Mouse (Mus musculus) brain, embryonic 14.5 days (tissue): Measurements from ENCODE around the gene Eif1ax. TPM values are rescaled to one million over a fixed set of nuclear protein-coding genes. Genes with fewer than 3 reads are reported as not detected.
"Not testable (repeated sequence)": the region's sequence is repeated elsewhere in the genome, so short reads cannot be mapped to it uniquely, and the experiment has no call there.

Source experiments
- DNase-seq: peaks from one replicate; pipeline ENCODE4 v3.0.0-alpha.2; 2011; ENCODE audit warnings: low read depth
- CTCF ChIP-seq: fragments of 200-500 bp; IDR thresholded peaks from 2 replicates; pipeline ENCODE4 v1.5.1; 2012; ENCODE audit warnings: inconsistent platforms, mild to moderate bottlenecking, moderate library complexity, borderline replicate concordance; ENCODE audit not compliant: insufficient read depth, insufficient read length; ENCODE audit errors: extremely low read depth
- POLR2A ChIP-seq: fragments of 200-500 bp; IDR thresholded peaks from 2 replicates; pipeline ENCODE4 v1.6.1; 2012; ENCODE audit warnings: mild to moderate bottlenecking, inconsistent platforms, borderline replicate concordance; ENCODE audit not compliant: poor library complexity, insufficient read depth, insufficient read length, severe bottlenecking; ENCODE audit errors: extremely low read depth
- polyA plus RNA-seq: library from polyadenylated mRNA; depleted of rRNA; stranded (reverse); fragments of >200 nt; gene quantifications from 2 replicates; pipeline ENCODE4 v1.2.3, GENCODE M21; 2012; rRNA removed

Eif1ax gene
- polyA plus RNA-seq: 84.3 and 101 TPM in 2 replicates

GRCm38 (mm10) chrX:159371831-159372752 is at the start of gene Eif1ax:
TSS of gene Eif1ax (plus strand) at chrX:159372178.
- DNase-seq: peak; percentile 90
- peak; percentile 56; the same call in 1 of the 2 replicates for TF ChIP-seq POLR2A
- no peak for TF ChIP-seq CTCF

DNA sequence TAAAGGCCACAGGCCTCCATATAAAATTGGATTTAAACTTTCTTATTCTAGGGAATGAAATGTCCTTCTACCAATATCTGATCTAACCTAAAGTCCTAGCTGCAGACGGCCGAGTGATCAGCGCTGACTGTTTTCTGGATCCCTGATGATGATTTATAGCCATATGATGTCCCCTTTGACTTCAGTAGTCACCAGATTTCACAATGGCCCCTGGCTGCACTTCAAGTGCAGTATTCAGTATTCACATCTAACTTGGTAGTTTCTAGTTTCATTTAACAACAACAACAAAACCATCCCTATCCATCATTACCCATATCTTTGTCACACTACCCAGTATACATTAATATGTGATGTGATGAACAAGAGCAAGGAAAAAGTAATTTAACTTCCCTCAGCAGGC is 7.5 kb upstream of the Eif1ax start:
- no peak for TF ChIP-seq POLR2A
- TF ChIP-seq CTCF: no peak
- DNase-seq: no peak

DNA sequence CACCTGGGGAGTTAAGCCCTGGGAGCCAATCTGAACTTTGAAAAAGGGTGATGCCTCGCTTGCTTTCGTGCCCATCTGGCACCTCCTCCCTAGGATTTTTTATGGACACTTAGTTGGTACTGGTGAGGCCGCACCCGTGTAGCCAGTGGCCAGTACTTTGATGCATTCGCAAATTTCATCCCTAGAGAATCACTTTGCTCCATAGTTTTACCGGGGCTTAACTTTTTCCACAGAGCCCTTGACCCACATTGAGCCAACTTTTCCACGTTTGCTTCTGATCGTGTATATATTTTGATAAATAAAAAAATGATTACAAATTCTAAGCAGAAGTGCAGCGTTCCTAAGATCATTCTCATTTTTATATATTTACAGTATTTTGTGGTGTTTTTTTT is 771 bp downstream of the Eif1ax start:
- DNase-seq: no peak
- TF ChIP-seq CTCF (no peak), POLR2A (no peak)

GRCm38 (mm10) chrX:159387105-159387504 is 15.1 kb downstream of the Eif1ax start:
- TF ChIP-seq CTCF: no peak
- no peak for TF ChIP-seq POLR2A

DNA sequence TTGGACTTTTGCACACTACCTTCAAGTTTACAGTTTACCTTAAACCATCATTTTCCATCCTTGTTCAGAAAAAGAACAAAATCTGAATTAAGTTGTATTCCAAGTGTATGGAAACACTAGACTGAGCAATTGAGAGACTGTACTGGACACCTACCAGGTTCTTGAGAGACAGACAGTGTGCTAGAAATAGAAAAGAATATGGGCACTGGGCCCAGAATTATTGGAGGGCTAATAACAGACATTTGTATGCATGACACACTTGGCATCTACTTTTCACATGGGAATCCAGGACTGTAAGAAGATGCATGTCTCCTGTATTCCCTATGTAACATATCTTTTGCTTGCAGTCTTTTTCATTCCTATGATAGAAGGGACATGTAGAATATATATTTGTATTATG is 17.0 kb downstream of the Eif1ax start:
- no peak for TF ChIP-seq POLR2A
- TF ChIP-seq CTCF: no peak
- DNase-seq: peak; percentile 27

More at GRCm38 (mm10) chrX:159387105-159387504, 15.1 kb downstream of the Eif1ax start:
- DNase-seq: peak; percentile 22

- no peak for DNase-seq
- TF ChIP-seq POLR2A: no peak
- TF ChIP-seq CTCF: no peak
These were observed 18.5 kb downstream of the Eif1ax start for GRCm38 (mm10) chrX:159390347-159390962.

DNA sequence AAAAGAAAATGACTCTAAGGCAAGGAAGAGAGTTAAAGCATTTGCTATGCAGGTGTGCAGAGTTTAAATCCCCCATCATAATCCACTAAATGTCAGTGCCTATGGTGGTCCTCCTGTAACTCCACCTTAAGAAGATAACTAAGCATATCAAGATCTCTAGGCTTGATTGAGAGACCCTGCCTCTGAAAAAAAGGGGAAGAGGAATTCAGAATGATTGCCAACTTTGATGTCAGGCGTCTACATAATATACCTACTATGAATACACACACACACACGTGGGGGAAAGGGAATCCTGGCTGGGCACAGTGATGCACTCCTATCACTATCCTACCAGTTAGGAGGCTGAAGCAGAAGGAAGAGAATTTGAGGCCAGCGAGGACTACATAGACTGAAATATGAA is 19.3 kb downstream of the Eif1ax start:
- TF ChIP-seq POLR2A: no peak
- no peak for TF ChIP-seq CTCF
- no peak for DNase-seq

GRCm38 (mm10) chrX:159409253-159409652 is 37.3 kb downstream of the Eif1ax start:
- TF ChIP-seq CTCF (peak; percentile 35; the same call in 1 of the 2 replicates), POLR2A (no peak)

GRCm38 (mm10) chrX:159414130-159414828 is 42.3 kb downstream of the Eif1ax start, which contains the start of gene Map7d2:
TSS of gene Map7d2 (plus strand) at chrX:159414572.
- no peak for TF ChIP-seq POLR2A
- no peak for TF ChIP-seq CTCF
- peak; percentile 76 for DNase-seq

More at GRCm38 (mm10) chrX:159409253-159409652, 37.3 kb downstream of the Eif1ax start:
- DNase-seq: peak; percentile 55

DNA sequence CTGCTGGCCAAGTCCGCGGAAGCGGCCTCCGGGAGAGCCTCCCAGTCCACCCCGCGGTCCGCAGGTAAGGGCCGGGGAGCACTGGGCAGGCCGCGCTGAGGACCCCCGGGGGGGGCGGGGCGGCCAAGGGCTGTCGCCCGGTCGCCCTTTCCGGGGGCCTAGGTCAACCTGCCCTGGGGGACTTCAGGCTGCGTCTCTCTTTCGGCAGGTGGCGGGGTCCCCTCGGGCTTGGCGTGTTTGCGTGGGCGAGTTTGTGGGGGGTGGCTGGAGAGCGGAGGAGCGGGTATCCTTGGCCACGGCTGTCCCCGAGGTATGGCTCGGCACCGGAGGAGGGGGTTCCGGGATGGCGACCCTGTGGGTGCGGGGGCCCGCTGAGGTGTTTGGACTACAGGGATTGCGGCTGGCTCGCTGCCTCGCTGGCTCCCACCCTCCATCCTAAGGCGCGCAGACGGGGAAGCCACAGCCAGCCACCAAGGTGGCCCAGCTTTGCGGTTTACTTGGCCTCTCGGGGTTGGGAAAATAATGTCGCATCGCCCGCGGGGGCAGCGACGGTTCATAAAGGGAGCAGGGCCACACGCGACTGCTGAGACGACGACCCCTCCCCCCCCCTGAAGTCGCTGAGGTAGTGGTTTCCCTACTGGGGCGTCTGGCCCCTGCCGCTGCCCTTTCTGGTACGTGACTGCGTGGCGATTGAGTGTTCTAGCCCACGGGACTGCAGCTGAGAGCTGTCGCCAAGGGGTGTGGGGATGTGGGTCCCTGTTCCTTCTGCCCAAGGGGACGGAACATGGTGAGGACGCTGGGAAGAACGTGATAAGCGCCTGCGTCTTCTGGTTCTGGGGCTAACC is 43.1 kb downstream of the Eif1ax start:
- no peak for TF ChIP-seq CTCF
- TF ChIP-seq POLR2A: no peak
- peak; percentile 22 for DNase-seq

GRCm38 (mm10) chrX:159430507-159430906 is 58.5 kb downstream of the Eif1ax start:
- DNase-seq: not testable (repeated sequence)
